Mouse (Mus musculus) naive thymus-derived CD4-positive, alpha-beta T cell, adult 2 months (primary cell): ENCODE data around the gene Wipf1.
A peak's percentile ranks its signal among the peaks of the same experiment; 100 is the strongest.

Experiments used
- DNase-seq: peaks from one replicate; pipeline ENCODE4 v3.0.0-alpha.2; 2011; ENCODE audit warnings: low read depth

The Wipf1 gene

DNA sequence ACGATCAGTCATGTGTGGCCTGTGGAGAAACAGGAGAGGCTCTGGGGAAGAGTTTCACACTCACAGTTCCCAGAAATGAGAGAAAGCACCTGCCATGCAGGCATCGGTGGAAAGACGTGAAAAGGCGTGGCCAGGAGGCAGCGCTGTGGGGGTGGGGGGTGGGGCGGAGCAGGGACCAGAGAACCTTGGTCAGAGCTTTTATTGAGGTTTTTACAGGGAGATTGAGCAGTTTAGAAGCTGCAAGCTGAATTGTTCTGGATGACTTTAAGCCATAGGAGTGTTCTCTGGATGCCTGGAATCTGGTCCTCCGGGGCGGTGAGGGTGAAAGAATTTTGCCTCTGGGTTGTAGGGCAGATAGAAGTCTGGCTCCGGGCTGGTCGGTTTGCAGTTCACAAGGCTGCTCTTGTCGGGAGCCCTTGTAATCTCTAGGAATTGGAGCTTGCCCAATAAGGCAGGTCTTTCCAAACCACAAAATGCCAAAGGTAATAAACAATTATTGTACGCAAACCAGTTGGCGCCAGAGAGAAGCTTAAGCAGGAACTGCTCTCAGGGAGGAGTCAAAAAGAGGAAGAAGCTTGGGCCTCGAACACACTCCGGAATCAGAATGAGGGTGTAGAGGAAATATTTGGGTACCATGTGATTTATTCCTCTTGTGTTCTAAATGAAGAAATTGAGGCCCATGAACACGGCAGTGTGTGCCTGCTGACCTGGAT, 11.1 kb upstream of the Wipf1 start:
- DNase-seq: peak; percentile 50

DNA sequence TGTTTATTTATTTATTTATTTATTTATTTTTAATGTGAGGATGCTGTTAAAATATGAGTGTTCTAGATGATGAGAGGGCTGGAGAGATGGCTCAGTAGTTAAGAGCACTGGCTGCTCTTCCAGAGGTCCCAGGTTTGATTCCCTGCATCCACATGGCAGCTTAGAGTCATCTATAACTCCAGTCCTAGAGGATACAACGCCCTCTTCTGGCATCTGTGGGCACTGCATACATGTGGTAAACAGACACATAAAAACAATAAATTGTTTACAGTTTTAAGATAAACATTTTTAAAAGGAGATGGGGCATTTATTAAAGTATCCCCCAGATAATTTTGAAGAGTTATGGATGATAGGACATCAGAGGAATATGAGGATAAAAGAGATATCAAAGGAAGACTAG, 10.2 kb upstream of the Wipf1 start:
- peak; percentile 46 for DNase-seq

DNA sequence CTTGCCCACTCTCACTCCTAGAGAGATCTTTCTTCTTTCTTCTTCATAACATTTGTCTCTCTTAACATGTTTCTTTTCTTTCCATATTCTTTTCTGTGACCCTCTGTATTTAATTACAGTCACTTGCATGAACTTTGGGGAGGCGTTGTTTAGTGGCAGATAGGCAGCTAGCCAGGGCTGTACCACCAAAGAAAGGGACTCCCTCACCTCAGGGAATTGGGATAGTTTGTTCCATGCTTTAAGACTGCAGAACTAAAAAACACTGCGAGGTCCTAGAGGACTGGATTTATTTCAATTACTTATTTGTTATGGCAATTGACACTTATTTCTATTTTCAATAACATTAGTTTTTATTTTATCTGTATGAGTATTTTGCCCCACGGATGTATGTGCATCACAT, 9.6 kb upstream of the Wipf1 start:
- no peak for DNase-seq

DNA sequence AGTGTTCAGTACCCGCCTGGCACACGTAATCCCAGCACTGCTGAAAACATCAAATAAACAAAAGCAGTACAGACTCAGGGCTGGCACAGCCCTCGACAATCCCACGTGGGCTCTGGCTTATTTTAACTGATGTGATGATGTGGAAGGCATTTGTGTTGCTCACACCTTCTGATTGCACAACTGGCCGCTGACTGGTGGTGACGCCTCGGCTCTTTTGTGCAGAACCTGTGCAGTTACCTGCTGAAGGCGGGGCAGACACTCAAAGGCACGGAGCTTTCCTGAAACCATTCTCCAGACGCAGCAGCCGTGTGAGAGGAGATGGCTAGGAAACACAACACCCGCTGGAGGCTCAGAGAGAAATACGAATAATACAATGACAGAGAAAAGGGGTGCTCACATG, 9.1 kb upstream of the Wipf1 start:
- DNase-seq: no peak

DNA sequence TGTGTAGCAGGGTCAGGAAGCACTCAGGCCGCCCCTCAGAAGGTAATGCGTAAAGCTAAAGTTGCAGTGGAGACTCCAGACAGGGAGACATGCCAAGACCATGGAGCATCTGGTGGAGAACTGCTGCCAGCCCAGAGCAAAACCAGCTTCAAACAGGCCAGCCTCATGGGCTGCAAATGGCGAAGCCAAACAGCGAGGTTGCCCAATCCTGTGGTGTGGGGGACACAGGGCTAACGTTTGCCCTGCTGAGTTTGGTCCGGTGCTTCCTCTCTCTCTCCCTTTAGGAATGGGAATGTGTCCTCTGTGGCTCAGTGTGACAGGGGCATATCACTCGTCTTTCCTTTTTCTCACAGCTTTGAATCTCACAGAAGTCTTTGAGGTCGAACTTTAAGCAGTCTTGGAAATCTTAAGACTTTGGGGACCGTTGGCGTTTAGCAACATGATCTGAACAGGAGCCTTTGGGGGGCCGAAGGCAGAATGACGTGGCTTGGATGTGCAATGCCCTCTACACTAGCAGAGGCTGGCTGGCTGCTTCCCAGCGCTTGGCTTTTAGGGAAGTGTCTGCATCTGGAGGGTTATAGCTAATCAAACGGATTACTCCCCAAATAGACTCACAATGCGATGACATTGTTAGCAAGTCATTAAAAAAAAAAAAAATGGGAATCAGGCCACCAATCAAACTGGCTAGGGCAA, 6.7 kb upstream of the Wipf1 start:
- DNase-seq: no peak

DNA sequence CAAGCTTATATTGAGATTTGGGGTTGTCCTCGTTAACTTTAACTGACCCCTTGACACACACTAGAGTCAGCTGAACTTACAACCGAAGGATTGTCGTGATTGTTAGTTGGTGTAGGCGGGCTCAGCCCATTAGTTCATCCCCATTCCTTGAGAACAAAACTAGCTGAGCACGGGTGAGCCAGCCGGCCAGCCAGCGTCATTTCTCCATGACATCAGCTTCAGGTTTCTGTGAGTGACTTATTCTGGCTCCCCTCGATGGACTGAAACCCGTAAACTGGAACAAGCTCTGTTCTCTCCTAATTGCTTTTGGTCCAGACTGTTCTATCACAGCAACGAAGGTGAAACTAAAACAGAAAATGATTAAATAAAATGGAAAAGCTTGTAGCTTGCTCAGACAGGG, 5.2 kb upstream of the Wipf1 start:
- DNase-seq: no peak

DNA sequence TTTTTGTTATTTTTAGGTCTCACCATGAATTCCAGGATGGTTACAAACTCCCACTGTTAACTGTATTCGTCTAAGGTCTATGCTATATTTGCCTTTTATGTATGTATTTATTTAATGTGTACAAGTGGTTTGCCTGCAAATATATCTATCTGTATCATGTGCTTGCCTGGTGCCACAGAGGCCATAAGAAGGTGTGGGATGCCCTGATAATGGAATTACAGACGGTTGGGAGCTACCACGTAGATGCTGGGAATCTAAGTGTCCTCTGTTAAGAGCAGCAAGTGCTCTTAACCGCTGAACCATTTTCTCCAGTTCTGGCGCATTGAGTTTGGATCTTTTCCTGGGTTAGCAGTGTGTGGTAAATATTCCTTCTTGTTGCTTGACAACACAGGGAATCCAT, 953 bp upstream of the Wipf1 start:
- DNase-seq: no peak

DNA sequence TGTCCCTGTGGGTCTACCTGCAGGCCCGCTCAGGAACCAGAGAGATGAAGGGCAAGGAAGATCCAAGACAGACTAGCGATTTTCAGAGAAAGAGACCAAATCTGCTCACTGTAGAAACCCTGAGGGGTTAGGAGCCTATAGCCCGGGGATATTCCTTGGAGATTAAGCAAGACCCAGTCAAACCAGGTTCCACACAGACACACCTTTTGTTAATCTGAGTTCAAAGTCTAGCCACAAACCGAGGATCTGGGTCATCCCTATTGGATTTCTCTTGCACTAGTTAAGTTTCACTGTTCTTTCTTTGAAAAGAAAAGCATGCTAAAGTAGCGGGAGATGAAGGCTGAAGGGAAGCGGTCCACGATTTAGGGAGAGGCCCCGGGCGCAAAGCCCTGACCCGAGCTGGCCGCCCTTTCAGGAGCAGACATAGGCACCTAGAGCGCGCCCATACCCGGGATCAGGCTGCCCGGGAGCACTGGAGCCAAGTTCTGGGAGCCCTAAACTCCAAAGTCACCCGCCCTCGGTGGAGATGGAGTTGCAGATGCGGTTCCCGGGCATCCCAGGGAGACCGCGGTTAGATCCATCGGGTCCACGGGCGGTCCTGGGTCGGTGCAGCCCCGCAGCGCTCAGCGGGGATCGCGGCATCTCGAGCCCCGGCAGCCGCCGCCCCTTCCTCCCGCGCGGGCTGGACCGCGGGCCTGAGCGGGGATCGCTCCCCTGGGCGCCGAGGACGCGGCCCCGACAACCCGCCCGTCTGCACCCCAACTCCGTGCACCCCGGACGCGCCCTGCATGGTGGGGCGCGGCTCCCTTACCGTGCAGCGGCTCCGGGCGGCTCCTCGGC, 798 bp downstream of the Wipf1 start:
- DNase-seq: no peak

DNA sequence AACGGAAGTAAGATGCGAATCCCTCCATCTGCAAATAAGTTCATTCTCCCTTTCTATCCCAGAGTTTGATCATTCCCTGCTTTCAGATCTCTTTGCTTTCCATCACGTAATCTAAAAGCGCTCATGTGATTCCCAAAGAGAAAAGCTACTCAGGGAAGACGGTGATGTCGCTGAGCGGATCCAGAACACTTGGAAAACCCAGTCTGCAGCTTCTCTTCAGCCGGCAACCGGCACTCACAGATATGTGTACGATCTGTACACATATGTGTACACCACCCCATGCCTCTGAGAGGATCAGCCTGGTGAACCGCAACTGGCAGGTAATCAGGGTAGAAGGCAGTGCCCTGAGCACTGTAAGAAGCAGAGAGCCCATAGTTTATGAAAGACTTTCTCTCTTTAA, 1.6 kb downstream of the Wipf1 start:
- DNase-seq: no peak

DNA sequence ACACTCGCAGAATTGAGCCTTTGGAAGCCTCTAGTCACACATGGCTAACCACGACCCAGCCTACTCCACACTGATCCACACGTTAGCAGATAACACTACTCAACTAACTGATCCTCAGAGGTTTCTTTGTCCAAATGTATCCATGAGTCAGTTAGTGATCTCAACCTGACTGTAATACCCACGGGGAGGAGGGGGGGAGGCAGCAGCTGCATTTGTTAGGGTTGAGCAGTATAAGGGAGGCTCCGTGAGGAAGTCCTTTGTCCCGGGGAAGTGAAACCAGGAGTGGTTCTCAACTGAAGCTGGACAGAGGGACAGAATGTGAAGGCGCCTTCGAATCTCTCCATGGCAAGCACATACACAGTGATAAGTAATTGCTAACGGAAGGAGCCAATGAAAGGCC, 2.8 kb downstream of the Wipf1 start:
- DNase-seq: no peak

DNA sequence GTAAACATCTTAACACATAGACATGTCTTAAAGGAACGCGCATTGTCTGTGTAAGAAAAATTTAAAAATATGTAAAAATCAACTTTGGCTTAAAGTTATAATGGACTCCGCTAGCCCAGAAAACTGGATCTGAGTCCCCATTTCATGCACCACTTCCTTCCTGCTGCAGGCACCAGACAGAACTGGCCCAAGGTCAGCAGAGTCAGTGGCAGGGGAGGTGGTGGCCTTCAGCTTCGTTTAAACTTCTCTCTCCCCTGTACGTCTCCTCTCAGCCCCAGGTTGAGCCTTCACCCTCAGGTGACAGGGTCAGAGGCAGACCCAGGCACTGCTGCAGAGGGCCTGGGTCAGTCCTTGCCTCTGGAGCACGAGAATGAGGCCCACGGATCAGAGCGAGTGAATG, 6.6 kb downstream of the Wipf1 start:
- no peak for DNase-seq

DNA sequence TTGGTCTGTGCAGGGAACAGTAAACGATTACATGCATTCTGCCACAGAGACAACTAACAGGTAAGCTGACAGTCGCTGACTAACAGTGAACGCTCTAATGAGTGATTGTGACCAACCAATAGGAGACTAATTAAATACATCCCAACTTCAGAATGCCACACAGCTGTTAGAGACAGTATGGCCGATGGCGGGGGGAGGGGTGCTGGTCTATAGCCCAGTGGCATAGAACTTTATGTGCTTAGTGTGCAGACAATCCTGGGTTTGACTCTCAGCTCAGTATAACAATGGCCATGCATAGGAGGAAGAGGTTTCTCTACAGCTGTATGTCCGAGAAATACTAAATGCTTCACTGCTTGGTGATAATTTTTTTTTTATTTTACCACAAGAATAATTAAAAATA, 7.2 kb downstream of the Wipf1 start:
- DNase-seq: no peak

DNA sequence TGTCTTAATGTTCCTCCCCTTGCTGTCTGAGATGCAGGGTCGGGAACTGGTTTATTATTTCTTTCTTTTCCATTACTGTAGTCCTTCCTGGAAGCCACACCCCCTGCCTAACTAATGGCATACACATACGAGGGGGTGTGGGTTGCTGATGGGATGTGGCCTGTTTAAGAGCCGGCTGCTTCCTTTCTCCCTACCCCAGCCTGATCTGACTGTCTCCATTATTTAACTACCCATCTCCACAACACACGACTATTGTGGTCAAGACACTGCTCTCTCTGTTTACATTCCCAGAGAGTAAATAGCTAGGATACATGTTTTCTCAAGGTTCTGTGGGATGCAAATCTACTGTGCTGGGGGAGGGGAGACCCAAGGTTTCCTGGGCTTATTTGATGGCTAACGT, 7.8 kb downstream of the Wipf1 start:
- no peak for DNase-seq

DNA sequence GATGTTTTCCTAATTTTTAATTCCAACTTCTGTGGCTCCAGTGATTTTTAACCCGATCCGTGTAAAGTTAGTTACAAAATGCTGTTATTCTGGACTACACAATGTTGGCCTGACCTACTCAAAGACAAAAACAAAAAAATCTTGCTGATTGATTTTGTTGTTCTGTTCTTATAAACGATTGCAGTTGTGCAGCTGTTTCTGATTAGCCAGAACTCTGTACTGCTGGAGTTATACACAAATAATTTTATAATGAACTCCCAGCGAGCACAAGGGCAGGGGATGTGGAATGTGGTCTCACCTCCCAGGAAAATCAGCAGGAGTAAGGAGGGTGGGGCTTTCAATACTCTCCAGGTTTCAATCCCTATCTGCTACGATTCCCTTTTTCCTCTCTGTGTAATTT, 10.6 kb downstream of the Wipf1 start:
- DNase-seq: no peak

DNA sequence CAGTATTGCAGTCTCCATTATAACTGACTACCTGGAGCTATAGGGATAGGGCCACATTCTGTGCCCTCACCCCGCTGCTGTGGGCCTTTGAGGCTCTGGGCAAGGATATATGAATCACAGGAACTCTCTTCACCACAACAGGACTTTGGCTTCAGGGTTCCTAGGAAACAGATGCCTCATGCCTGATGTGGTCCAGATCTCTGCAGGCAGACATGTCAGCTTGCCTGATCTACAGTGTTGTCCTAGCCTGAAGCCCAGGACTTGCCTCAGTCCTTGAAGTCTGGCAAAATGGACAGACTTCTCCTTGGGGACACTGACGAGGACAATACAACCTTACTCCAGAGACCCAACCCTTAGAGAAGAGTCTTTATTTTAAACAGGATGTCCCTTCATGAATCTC, 11.2 kb downstream of the Wipf1 start:
- no peak for DNase-seq

DNA sequence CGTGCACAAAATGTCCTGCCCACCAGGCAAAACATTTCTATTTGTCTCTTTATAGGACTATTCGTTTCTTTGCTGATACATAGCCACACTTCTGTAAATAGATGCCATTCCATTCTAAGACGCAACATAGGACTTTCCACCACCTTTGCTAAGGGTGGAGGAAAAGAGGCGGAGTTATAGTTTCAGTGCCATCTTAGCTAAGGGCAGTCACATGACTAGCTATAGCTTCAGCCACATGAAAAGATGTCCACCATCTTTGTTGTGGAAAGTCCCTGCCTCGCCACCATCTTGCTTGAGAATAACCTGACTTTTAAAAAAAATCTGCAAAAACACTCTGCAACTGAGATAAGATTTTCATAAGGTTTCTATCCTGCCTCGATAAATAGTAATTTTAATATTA, 15.4 kb downstream of the Wipf1 start:
- no peak for DNase-seq

DNA sequence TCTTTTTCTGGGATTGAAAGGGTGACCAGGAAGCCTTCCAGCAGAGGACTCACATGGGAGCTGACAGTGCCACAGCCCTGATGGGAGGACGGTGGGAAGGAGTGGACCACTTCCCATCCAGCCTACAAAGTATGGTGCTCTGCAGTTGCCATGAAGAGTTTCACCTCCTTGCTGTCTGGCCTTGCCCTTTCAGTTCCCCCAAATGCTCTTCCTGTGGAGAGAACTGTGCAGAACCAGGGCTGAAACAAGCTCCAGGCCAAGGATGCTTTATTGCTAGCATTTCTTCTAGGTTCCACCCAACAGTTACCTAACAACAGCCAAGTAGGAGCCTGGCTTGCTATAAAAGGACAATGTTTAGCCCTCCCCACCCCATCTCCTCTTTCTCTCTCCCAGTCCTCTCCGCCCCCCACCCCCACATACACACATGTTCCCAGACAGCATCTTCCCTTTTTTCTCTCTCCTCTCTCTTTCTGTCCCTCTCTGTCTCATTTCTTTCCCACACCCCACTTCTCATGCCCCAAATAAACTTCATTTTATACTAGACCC, 16.3 kb downstream of the Wipf1 start:
- no peak for DNase-seq

DNA sequence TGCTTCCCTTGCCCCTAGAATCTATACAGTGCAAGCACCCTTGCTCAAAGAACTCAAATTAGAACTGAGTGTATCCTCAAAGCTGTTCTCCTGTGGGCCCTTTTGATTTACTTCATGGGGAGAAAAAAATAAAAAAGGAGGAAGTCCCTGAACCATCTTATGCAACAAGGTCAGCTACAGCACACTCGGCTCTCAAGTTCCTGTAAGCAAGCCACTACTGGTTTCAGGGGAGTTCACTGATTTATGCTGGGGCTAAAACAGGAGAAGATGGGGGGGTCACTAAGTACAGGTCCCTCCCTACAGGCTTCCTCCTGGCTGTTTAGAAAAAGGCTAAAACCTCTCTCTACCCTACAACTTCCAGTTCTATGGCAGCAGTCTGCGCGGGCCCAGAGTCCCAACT, 17.5 kb downstream of the Wipf1 start:
- no peak for DNase-seq

DNA sequence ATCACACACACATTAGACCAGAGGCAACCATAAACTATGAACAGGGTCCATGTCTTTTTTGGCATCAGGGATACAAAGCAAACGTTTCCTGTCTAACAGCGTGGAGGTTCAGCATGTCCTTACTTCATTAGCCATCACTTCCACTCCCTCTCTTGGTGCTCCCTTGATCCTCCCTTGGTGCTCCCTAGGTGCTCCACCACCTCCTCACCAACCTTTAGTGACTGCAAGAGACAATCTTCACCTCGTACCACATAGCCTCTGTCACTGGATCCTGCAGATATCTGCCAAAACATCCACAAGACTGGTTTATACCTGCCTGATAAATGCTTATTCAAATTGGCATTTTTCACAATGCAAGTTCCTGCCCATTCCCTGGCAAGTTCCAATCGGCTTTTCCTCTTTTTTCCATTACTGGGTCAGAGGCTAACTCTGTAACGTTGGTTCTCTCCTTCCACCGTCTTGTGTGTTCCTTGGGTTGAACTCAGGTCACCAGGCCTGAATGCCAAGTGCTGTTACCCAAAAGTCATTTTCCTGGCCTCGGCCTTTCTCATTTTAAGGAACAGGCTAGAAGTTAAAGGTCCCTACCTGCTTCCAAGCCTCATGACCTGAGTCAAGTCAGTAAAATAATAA, 18.7 kb downstream of the Wipf1 start:
- DNase-seq: no peak

DNA sequence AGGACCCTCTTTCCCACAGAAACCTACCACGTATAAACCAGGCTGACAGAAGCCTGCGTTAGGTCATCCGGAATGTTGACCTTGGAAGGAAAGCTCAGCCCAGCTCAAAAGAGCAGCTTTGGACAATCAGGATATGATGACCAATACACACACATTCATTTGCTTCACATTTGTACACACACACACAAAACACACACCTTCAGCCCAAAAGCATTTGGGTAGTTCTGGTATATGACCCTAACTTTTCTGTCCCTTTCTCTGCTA, 19.6 kb downstream of the Wipf1 start:
- DNase-seq: no peak

DNA sequence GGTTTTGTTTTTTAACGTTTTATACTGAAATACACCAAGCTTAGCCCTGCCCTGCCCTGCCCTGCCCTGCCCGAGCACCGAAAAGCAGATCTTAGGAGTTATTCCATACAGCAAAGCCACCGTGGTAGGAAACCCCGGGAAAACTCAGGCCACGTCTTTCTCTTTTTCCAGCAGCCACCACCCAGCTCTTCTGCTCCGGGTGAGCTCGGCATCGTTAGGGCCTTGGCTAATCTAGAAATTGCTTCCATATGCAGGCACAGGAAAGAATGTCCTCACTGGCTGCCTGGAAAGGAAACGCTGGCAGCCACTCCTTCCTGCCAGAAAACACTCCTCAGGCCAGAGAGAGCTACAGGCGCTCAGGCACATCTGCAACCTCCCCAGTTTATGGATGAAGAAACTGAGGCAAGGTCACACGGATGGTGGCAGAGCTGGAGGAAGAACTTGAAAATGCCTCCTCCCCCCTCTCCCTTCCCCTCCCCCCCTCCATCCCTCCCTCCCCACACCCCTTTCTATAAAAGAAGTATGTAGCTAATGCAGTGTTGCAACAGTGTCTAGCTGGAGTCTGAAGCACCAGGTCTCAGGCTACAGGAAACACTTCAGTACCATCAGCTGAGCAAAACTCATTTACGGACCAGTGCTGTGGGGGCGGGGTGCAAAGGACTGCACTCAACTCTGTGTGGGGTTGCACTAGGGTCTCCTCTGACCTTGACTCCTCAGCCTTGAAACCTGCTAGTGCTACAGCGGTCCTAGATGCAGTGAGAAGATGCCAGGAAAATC, 20.1 kb downstream of the Wipf1 start:
- DNase-seq: no peak

DNA sequence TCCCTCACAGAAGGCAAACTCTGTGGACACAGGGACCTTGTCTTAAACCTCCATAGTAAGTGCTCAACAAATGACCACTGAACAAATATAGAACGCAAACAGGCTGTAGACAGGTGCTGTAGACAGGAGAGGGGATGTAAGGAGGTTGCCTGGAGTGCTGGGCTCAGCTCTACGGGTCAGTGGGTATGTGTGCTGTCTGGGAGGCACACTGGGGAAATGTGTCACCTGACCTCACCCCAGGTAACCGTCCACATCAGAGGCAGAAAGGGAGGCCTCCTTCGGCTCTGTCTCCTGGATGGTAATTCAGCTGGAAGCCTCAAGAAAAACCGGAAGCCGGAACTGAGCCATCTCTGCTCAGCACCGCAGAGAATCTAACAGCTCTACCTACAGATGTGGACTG, 21.6 kb downstream of the Wipf1 start:
- no peak for DNase-seq
